8 mouse cellular contexts compared by ENCODE assay signal in genomic region chr12:8771844-8772380, GRCm38 (mm10). TPM values are rescaled to one million over a fixed set of nuclear protein-coding genes. Genes with fewer than 3 reads are reported as not detected.
DNase-seq lines count a peak whose midpoint lies in the region; ATAC-seq and TF ChIP-seq lines count a peak whose summit lies in the region.

No protein-coding gene starts in this region.

- H3K9me3 ChIP-seq in limb, embryonic 15.5 days: no peaks in the 10 kb centered on the region
- no peaks in the 10 kb centered on the region for H3K9me3 ChIP-seq in neural tube, embryonic 13.5 days

- H3K27ac ChIP-seq in spleen, adult 2 months (ENCODE audit: insufficient read depth, low read length): no peak overlapping the region
- peak overlapping the region; percentile 28; the same call in 1 of the 2 replicates for H3K27ac ChIP-seq in heart, adult 2 months
- peak overlapping the region; percentile 93 for H3K27ac ChIP-seq in limb, embryonic 15.5 days
- H3K27ac ChIP-seq in neural tube, embryonic 13.5 days (replicated peaks): peak overlapping the region; percentile 78

- TF ChIP-seq EP300 in heart, adult 2 months (IDR thresholded peaks at IDR 0.05; ENCODE audit: insufficient read depth, low read depth, low read length): no peak

- intact Hi-C loops in heart, adult 2 months (cut with DNase I): loop anchor here (2.0 to 5.0 kb wide), 3 partner anchors 40 to 230 kb away; no protein-coding TSS in a partner anchor

- DNase-seq in adrenal gland, postnatal 10 days: peak; percentile 51
- DNase-seq in adrenal gland, adult 2 months: no peak
- no peak for DNase-seq in spleen, adult 2 months (ENCODE audit: low read depth in 1 of 2, low spot score in 2 of 2)
- no peak for DNase-seq in spleen, adult 12 weeks (ENCODE audit: low spot score)
- DNase-seq in heart, adult 2 months: peak in 1 of 2 experiments; percentile 49
- no peak for DNase-seq in natural killer cell, adult 2 months (ENCODE audit: low spot score in 2 of 2)

- no peaks in the 10 kb centered on the region; the same call in 1 of the 2 replicates for H3K4me1 ChIP-seq in spleen, adult 2 months (ENCODE audit: control insufficient read depth, insufficient read depth, insufficient read length)
- peaks cover 2% of the 10 kb centered on the region; the same call in 1 of the 2 replicates for H3K4me1 ChIP-seq in heart, adult 2 months (ENCODE audit: control insufficient read depth, insufficient read depth, low read length)
- H3K4me1 ChIP-seq in limb, embryonic 15.5 days: peaks cover 43% of the 10 kb centered on the region
- peaks cover 16% of the 10 kb centered on the region for H3K4me1 ChIP-seq in neural tube, embryonic 13.5 days (replicated peaks)

- TF ChIP-seq CTCF in spleen, adult 2 months (IDR thresholded peaks at IDR 0.05; ENCODE audit: extremely low read depth, insufficient read depth, insufficient read length, insufficient replicate concordance): no peak
- no peak for TF ChIP-seq CTCF in heart, adult 2 months (IDR thresholded peaks at IDR 0.05)

- no peaks in the 10 kb centered on the region for H3K36me3 ChIP-seq in spleen, adult 2 months (ENCODE audit: control insufficient read depth, insufficient read depth, low read length)
- H3K36me3 ChIP-seq in heart, adult 2 months (ENCODE audit: control insufficient read depth, insufficient read depth, low read length): no peaks in the 10 kb centered on the region
- no peaks in the 10 kb centered on the region for H3K36me3 ChIP-seq in limb, embryonic 15.5 days
- no peaks in the 10 kb centered on the region for H3K36me3 ChIP-seq in neural tube, embryonic 13.5 days

- TF ChIP-seq POLR2A in spleen, adult 2 months (IDR thresholded peaks at IDR 0.05; ENCODE audit: low read depth, low read length): no peak
- TF ChIP-seq POLR2A in heart, adult 2 months (IDR thresholded peaks at IDR 0.05; ENCODE audit: insufficient read depth, low read depth, low read length): no peak

- under 1% methylated on average over 37 of the region's 37 CpGs for WGBS in spleen, adult 2 months
- WGBS in heart, adult 2 months: under 1% methylated on average over 37 of the region's 37 CpGs
- WGBS in limb, embryonic 15.5 days: under 1% methylated on average over 37 of the region's 37 CpGs
- WGBS in neural tube, embryonic 13.5 days: under 1% methylated on average over 37 of the region's 37 CpGs

- H3K4me3 ChIP-seq in spleen, adult 2 months (ENCODE audit: extremely low read depth, insufficient read depth, insufficient read length): peak overlapping the region; percentile 65
- H3K4me3 ChIP-seq in heart, adult 2 months: peak overlapping the region; percentile 58
- peak overlapping the region; percentile 90 for H3K4me3 ChIP-seq in limb, embryonic 15.5 days
- peak overlapping the region; percentile 79 for H3K4me3 ChIP-seq in neural tube, embryonic 13.5 days

- H3K79me2 ChIP-seq in heart, adult 2 months (replicated peaks; ENCODE audit: control insufficient read depth, insufficient read depth, low read length): no peaks in the 10 kb centered on the region

- peak overlapping the region; percentile 73 for H3K4me2 ChIP-seq in limb, embryonic 15.5 days
- H3K4me2 ChIP-seq in neural tube, embryonic 13.5 days: peak overlapping the region; percentile 98

- H3K27me3 ChIP-seq in spleen, adult 2 months (ENCODE audit: control insufficient read depth, insufficient read depth, low read length): 0 out of 2 replicates have a peak, but pooled peaks cover 4% of the 10 kb centered on the region
- H3K27me3 ChIP-seq in heart, adult 2 months (ENCODE audit: control insufficient read depth, insufficient read depth, low read length): no peaks in the 10 kb centered on the region
- no peaks in the 10 kb centered on the region for H3K27me3 ChIP-seq in limb, embryonic 15.5 days
- H3K27me3 ChIP-seq in neural tube, embryonic 13.5 days: no peaks in the 10 kb centered on the region

- peak overlapping the region; percentile 76 for H3K9ac ChIP-seq in heart, adult 2 months (ENCODE audit: low read depth, low read length)
- H3K9ac ChIP-seq in limb, embryonic 15.5 days: peak overlapping the region; percentile 81
- peak overlapping the region; percentile 80 for H3K9ac ChIP-seq in neural tube, embryonic 13.5 days

- no peak for ATAC-seq in limb, embryonic 15.5 days (ENCODE audit: insufficient number of reproducible peaks, low FRiP score, low TSS enrichment, low read depth)
- ATAC-seq in neural tube, embryonic 13.5 days (ENCODE audit: low read depth): peak; percentile 41

RNA-seq across cellular contexts. Expression of gene Sdc1, which starts 0.8 kb away (rescaled TPM):
- total RNA-seq in adrenal gland, postnatal 10 days (2021): 10 to 100 TPM; 27.2 to 42.0 TPM
- 10 to 100 TPM; 14.0 to 20.9 TPM for total RNA-seq in adrenal gland, adult 2 months (2021)
- polyA plus RNA-seq in adrenal gland, adult 2 months (2012; rRNA removed): 16.4 and 18.0 TPM in 2 replicates
- 12.9 and 14.6 TPM in 2 replicates for polyA plus RNA-seq in spleen, adult 2 months (2012; rRNA removed)
- 1 to 10 TPM; 4.8 to 5.7 TPM for total RNA-seq in heart, adult 2 months (2021)
- 9.1 and 11.0 TPM in 2 replicates for polyA plus RNA-seq in heart, adult 2 months (2012; rRNA removed)
- 285 and 309 TPM in 2 replicates for polyA plus RNA-seq in limb, embryonic 15.5 days (2015; fragmentation: Nextera tagmentation; extraction: Ambion mirVana)
- 17.8 and 25.9 TPM in 2 replicates for polyA plus RNA-seq in neural tube, embryonic 13.5 days (2015; fragmentation: Nextera tagmentation; extraction: Ambion mirVana)

Comparison
In these comparisons a context has a peak if more than half of its experiments do, and no peak if none do; other contexts are left out.
1. RNA of gene Sdc1, which starts 0.8 kb away (polyA plus RNA-seq): 285 to 309 TPM in limb, embryonic 15.5 days; 16.4 to 18.0 TPM in adrenal gland, adult 2 months, 17.8 to 25.9 TPM in neural tube, embryonic 13.5 days, 12.9 to 14.6 TPM in spleen, adult 2 months and 9.1 to 11.0 TPM in heart, adult 2 months; every median in the first group is over 10 times any median in the second.
2. Peak in every context shown above with its lines, with median percentiles within 50 percentile points of each other: H3K4me3 ChIP-seq and H3K9ac ChIP-seq.